Mouse (Mus musculus) spleen, postnatal 36 days (tissue): Measurements from ENCODE around the gene Bco1.

Experiments
- DNase-seq, 2 experiments: peaks; one replicate each; pipeline ENCODE4 v3.0.0; 2022; ENCODE audit warnings: low spot score in 2 of 2, mixed read lengths in 1 of 2

The Bco1 gene

DNA sequence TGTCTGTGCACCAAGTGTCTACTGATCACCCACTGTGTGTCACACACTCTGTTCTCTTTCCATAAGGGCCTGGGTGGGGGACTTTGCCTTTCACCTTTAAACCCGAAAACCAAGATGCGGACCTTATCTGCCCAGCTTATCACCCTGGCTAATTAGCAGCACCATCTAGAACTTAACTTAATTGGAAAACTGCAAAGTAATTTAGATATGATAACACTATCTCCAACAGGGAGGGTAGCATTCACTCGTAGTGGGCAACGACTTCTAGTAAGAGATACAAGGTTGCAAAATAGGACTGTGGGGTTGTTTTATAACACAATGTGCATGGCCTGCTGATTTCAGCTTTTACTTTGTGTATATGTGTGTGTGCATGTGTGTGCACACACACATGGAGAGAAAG lies 5.9 kb upstream of the Bco1 start:
- no peak for DNase-seq

DNA sequence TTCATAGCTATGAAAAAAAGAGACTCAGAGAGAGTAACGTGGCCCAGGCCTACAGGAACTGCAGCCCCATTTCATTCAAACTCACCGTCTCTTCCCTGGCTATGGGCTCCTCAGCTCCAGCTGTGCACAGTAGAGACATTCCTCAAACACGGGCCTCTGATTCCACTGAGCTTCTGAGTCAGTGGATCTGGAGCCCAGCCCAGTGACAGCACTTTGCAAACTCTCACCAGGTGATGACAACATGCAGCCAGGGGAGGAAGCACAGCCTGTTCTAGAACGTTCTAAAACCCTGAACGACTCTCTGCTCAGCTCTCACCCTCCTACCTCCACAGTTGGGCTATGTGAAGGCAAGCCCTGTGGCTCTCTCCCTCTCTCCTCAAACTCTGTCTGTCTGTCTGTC lies 1.6 kb upstream of the Bco1 start:
- DNase-seq = no peak

DNA sequence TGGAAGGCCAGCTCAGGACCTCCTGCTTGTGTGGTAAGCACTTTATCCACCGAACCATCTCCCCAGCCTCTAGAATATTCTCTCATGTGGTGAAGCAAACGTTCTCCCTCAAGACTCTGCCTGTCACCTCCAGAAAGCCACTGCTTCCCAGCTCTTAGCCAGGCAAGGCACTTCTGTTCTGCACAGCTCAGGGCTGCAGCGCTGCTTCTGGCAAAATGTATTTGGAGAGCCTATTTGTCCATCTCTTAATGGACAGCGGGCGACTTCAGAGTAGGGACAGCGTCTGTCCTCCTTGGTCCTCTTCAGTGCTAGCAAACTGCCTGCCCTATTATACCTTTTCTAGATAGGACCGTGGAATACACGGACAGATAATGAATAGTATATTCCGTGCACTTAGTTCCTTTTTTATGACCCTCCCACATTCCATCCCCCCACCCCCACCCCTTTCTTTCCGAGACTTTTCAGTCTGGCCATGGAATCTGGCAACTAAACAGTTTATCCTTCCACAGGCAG lies 1.5 kb downstream of the Bco1 start:
- no peak for DNase-seq

DNA sequence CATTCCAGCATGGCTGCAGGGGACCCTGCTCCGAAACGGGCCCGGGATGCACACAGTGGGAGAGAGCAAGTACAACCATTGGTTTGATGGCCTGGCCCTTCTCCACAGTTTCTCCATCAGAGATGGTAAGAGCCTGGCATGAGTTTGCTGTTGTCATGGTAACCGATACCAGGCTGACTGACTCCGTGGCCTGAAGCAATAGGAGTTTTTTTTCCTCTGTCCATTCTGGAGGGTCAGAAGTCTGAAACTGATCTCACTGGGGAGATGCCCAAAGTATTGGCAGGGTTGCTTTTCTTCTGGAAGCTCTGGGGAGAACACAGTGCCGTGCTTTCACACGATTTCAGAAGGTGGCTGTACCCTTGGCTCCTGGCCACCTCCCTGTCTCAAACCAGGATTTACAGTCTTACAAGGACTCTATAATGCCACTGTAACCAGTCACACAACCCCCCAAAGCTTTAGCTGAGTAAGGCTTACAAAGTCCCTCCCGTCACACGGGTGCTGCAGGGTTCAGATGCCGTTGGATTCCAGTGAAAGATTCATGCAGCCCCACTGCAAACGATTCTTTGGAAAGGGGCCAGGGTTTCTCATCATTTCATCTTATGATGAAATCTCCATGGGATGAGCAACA lies 2.0 kb downstream of the Bco1 start:
- DNase-seq = no peak

DNA sequence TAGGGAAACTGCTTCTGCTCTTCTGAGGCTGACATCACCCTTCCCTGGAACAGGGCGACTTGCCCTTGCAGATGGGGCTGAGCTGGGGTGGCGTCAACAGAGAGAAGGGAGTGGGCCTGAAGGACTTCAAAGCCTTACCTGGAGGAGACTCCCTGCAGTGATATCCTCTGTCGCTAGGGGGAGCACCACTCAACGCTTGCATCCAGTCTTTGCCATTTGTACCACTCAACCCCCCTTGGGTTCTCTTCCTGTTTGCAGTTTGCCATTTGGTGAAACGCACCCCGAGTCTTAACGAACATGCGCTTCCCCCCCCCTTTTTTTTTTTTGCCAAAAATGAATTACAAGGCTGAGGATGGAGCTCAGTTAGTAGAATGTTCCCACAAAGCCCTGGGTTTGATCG lies 11.9 kb downstream of the Bco1 start:
- peak; percentile 65 to 72 for DNase-seq

DNA sequence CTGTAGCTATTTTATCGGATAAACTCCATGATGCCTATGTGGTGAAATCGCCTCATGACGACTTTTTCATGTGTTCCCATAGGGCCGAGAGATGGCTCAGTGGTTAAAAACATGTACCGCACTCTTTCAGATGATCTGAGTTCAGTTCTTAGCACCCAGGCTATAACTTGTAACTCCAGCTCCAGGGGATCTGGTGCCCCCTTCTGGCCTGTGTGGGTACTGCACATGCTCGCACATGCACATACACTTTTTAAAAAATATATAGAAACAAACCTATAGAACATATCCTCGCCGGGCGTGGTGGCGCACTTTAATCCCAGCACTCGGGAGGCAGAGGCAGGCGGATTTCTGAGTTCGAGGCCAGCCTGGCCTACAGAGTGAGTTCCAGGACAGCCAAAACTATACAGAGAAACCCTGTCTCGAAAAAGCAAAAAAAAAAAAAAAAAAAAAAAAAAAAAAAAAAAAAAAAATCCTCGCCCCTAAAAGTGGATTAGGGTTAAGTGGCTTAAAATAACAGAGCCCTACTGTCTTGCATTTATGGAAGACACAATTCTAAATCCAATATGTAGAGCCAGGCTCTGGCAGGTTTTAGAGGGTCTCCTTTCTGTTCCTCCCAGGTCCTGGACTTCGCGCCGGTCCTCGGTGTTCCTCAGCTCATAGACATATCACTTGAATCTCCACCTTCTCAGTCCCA lies 13.5 kb downstream of the Bco1 start:
- DNase-seq = no peak

DNA sequence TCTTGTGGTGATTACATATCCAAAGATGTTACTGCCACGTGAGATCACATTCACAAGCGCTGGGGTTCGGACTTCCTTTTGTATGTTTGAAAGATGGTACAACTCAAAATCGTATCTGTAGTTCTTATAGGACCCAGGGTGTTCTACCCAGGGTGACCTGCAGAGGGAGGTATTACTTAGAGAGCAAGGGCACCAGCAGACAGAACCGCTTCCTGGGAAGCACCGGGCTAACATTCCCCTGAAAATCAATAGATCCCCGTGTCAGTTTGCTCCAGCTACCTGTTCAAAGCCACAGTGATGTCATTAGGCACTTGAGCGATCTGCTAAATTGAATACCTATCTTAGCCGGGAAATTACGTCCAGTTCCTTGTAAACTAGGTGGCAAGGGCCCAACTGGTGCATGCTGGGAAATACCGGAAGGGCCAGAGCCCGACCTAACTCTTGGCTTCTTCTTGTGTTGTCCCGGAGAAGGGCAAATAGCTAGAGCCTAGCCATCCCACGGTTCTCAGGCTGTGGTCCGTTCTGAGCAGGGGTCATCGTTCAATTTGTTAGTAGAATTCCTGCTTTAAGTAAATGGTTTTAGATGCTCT lies 14.2 kb downstream of the Bco1 start:
- peak; percentile 35 to 51 for DNase-seq

DNA sequence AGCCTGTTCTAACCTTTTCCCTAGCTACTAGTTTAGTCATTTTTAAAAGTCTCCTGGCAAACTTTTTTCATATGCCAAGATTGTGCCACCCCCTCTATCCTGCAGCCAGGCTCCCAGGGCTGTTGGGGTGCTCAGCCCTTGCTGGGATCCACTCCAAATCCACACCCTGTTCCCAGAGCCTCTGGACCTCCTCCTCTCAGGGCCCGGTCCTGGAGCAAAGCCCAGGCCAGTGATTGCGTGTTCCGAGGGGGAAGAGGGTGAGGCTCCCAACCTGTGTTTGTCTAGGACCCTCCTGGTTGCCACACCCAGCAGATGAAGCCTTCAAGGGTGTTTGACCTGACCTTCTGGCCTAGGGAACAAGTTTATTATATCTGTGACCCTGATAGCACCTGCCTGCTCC lies 16.0 kb downstream of the Bco1 start:
- no peak for DNase-seq

DNA sequence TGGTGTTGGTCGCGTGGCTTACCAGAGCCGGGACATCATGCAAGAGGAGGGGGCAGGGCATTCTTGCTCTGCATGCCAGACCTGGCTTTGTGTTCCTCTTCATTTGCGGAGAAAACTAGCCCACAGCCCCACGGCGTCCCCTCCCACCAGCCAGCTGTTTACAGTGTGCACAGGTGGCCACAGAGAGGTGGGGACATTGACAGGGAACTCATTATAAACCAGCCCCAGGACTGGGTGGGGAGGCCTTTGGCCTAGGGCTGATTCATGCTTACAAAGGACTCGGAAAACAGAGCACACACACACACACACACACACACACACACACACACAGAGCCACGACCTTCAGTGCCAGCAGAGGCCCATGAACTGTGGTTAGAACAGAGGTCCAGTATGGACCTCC lies 16.6 kb downstream of the Bco1 start:
- DNase-seq = no peak

DNA sequence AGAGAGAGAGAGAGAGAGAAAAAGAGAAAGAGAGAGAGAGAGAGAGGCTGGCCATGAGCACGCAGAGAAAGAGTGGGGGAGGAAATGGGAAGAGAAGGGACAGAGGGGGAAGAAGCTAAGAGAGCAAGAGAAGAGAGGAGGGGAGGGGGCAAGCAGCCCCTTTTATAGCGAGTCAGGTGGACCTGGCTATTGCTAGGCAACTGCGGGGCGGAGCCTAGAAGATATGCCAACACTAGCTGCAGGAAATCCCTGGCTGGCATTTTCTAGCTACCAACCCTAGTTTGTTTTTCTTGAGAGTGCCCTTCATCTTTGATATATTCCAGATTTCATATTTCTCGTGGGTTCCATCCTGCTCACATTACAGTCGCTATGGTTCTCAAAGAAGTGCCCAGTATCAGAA lies 19.4 kb downstream of the Bco1 start:
- DNase-seq = no peak

DNA sequence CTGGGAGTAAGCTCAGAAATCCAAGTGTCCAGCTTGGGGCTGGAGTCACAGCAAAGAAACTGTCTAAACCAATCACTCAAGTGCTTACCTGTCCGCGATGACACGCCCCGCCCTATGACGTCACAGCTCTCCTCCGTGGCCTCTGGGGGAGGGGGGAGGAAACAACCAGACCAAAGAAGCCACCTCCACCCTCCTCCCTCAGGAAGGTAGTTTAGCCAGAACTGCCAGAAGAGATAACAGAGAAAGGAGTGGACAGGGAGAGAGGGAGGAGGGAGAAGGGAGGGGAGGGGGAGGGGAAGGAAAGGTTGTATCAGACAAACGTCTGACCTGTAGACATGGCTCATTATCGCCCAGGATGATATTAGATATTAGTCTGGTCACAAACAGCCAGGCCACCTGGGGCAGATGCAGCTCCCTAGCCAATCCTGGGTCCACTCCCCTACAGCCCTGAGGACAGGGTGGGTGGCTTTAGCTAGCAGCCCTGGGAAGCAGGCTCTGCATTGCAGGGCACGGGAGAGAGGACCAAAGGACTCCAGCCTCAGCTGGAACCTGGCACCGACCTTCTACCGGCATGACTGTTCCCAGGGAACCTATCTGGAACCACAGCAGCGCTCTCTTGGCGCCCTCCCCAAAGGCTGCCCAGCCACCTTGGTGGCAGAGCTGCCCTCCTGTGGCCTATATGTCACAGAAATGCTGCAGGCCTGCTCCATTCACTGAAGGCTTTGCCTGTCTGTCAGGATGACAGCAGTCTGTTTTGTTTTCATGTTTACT lies 20.2 kb downstream of the Bco1 start:
- peak; percentile 11 to 17 for DNase-seq

DNA sequence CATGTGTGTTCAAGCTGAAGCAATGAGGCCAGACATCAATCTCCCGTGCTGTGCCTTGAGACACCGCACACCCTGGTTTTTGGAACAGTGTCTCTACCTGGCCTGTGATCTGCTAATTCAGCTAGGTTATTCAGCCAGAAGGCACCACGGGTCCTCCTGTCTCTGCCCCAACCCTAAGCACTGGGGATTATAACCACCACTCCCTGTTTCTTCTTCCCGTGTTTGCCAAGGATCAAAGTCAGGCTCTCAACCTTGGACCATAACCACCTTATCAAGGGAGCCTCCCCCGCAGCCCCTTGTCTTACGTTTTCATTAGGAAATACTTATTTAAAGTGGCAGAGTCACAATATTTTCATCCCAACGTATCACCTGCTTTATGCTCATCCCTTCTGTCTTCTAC lies 20.9 kb downstream of the Bco1 start:
- DNase-seq = no peak

DNA sequence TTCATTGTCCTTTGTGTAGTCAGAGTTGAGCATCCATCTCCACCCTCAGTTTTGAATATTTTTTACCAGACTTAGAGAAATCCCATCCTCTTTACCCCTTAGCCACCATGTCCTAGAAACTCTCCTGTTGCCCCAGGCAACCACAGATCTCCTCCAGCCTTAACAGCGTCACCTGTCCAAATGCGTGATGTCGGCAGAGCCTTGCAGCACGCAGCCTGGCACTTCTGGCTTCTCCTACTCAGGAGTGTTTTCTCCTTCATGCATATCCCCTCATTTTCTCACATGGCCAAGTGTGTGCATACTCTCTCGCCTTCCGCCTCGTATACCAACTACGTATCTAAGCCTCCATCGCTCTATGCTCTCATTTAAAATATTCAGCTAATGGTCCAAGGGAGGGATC lies 22.8 kb downstream of the Bco1 start:
- no peak for DNase-seq

DNA sequence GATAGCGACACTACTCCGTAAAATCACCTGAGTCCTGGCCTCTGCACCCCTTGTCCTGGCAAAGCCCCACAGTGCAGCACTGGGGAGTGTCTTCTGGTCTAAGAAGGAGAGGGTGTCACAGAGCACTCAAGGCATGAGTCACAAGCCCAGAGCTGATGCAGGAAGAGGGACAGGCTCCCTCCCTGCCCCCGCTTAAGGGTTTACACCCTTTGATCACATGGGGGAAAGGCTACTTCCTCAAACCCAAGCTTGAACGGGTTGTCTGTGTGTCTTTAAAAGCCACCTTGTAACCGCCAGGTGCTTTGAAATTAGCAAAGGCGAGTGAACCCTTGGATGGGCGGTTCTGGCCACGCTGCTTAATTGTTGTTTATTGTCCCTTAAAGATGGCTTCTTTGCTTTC lies 25.6 kb downstream of the Bco1 start:
- DNase-seq = peak; percentile 79

DNA sequence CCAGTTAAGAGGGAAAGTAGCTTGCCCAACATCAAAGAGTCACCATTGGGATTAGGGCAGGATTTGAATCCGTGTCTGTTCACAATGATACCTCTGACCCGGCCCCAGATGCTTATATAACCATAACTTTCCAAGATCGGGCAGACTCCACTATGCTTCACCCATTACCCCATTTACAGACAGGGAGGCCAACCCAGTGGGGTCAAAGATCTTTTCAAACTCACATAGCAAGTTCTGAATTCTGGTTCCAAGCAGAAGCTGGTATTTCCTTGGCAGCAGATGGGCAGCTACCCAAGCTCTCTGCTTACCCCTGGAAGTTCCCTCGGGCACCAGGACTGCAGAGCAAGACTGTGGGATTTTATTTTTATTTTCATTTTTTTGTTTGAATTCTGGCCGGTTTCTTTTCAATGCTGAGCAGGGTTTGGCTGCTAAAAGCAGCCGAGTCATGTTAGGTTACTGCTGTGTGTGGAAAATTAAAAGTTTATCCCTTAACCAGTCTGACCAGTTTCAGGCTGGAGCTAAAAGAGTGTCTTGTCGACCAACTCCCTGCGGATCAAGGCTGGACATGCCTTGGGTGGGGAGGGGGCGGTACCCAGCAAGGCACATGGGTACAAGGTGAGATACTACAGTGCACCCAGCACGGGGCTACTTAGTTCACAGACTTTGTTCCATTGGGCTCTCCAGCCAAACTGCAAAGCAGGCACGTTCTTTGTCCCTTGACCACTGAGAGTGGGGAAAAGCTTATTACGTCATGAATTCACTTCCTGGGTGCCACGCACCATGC lies 28.4 kb downstream of the Bco1 start:
- no peak for DNase-seq

DNA sequence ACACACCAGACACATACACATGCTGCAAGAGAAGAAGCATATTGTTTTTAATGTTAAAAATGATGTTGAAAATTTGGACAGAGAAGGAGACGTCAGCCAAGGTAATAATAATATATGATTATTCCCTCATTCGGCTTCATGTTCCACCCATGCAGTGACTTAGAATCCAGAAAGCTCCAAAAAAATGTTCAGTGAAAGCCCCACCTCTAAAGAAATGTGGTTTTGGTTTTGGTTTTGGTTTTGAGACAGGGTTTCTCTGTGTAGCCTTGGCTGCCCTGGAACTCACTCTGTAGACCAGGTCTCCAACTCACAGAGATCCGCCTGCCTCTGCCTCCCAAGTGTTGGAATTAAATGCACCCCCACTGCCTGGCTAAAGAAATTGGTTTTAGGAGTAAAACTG lies 30.2 kb downstream of the Bco1 start:
- DNase-seq = no peak

DNA sequence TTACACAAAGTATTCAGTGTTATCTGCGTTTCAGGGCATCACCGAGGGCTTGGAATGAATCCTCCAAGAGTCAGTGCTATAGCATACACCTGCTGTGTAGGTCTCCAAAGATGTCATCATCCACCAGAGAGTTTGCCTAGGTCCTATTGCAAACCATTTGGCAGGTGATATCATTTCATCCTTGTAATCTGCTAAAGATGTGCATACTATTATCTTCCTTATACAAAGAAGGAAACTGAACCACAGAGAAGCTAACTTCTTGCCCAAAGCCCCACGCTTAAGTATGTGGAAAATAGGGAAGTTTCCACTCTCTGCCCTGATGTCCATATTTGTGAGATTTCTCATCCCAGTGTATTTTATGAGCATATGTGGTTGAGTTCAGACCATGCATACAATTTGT lies 30.8 kb downstream of the Bco1 start:
- DNase-seq = no peak

DNA sequence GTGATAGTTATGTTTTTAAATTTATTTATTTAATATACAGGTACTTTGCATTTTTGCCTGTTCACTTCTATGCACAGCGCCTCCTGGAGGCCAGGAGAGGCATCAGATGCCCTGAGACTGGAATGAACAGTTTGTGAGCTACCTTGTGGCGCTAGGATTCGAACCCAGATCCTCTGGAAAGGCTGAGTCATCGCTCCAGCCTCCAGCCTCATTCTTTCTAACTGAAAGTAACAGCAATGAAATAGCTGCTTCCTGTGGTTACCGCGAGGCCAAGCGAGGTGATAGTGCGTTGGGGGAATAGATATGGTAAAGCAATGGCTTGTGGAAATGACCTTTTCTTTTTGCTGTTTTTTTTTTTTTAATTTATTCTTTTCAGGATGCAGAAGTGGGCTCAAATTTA lies 31.4 kb downstream of the Bco1 start:
- DNase-seq = no peak

DNA sequence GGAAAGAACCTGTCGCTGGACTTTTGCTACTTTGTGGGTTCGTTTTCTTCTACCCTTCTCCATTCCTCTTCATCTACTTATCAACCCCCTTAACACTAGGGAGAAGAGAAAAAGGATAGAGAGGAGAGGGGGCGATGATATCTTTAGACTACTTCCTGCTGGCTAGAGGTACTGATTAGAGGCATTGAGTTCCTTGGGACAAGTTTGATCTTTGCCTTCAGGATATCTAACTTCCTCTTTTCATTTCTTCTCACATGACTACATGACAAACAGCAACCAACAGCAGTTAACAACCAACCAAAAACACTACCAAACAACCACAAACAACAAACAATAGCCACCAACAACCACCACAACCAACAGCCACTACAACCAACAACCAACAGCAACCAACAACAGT lies 38.0 kb downstream of the Bco1 start:
- DNase-seq = no peak

DNA sequence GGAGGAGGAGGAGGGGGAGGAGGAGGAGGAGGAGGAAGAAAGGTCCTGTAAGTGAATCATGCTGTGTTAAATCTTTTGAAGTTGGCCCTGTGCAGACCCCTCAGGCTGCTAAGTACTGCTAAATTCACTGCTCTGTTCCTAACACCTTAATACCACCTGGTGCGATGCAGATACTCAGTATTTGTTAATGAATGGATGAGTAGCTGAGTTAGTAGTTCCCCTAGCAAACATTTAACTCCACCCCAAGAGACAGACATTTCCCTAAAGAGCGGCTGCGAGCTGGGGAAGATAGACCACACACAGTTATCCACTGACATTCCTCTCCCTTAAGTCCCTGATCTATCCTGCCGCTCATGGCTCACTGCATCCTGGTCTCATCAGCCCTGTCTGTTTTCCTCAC lies 40.7 kb downstream of the Bco1 start:
- DNase-seq = no peak

DNA sequence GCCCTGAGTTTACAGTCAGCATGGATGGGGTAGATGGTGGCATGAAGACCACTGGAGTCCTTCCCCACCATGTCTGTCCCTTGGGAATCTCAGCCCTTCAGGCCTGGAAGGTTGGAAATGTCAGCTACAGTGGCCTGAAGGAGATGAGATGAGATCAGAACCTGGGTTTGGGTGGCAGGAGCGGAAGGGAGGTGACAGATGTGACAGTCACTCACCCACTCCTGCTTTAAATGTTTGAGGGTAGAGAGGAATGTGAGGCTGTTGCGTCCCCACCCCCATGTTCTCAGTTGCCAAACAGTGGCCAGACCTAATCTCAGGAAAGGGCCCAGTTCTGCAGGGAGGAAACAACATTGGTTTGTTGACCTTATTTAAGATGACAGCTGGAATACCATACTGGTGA lies 41.1 kb downstream of the Bco1 start:
- no peak for DNase-seq

DNA sequence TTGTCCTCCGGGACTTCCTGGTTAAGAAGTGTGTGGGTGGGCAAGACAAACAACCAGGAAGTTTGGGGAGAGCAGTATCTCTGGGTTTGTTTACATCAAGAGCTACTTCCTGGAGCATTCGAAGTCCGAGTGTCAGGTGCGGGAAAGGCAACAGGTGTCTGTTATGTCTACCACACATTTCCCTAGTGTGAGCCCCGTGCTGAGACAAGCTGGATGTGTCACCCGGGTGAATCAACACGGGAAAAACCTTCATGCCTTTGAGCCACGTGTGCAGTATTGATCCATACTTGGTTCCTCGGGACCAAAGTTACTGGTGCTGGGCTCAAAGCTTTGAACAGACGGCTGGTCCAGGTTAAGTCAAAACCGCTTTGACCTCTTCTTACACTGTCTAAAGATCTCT lies 41.7 kb downstream of the Bco1 start:
- DNase-seq = no peak
